Mouse (Mus musculus): Measurements from ENCODE around the gene Pik3c2a.

DNA sequence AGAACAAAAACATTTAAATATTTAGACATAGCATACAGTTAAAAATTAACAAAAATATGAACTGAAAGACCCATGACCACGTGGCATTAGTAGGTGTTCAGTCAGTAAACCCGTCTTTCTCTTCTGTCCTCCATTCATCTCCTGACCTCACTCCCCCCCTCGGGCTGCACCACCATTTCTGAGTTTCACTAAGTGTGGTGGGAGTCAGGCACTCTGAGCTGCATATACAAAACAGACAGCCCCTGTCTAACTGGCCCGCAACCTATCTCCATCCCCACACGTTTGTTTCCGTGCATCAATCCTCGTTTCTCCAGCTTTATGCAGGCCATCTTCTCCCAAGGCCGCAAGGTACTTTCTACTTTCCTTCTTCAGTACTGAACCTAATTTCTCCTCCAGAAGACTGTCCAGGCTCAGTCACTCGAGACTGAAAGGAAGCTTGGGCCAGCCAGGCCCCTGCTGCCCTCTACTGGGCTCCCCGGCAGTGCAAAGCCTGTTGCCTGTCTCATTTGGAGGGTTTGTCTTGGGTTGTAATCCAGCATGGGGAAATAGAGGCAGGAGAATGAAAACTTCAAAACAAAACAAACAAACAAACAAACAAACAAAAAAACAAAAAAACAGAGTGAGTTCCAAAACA lies 119.8 kb downstream of the Pik3c2a start:
- TF ChIP-seq CTCF (IDR thresholded peaks at IDR 0.05; ENCODE audit: low read depth, low read length), result peak; percentile 83
- TF ChIP-seq EP300 (IDR thresholded peaks at IDR 0.05; ENCODE audit: insufficient read depth, low read depth, low read length), result no peak

Measured in ES-Bruce4 (cell line).